Mouse (Mus musculus) heart, embryonic 16.5 days (tissue): ENCODE data around the gene March6. TPM values are rescaled to one million over a fixed set of nuclear protein-coding genes. Genes with fewer than 3 reads are reported as not detected.

Source experiments
- ATAC-seq: fragments of 200-750 bp; cut with Nextera tagmentation; replicated peaks from 2 replicates; pipeline ENCODE4 v1.8.0; 2017; ENCODE audit warnings: moderate number of reproducible peaks; ENCODE audit not compliant: insufficient read depth, low FRiP score; ENCODE audit errors: extremely low read depth
- H3K27ac ChIP-seq: fragments of 300-500 bp; sonication (generic); 2 replicates; pipeline ENCODE4 v1.5.1; 2014; ENCODE audit warnings: mild to moderate bottlenecking, low read length, control low read depth, moderate library complexity
- H3K27me3 ChIP-seq: fragments of 300-500 bp; sonication (generic); 2 replicates; pipeline ENCODE4 v1.6.1; 2014; ENCODE audit warnings: low read length, mixed read lengths; ENCODE audit not compliant: control insufficient read depth, insufficient read depth
- H3K36me3 ChIP-seq: fragments of 300-500 bp; sonication (generic); 2 replicates; pipeline ENCODE4 v1.6.1; 2014; ENCODE audit not compliant: control insufficient read depth, insufficient read depth
- H3K4me1 ChIP-seq: fragments of 300-500 bp; sonication (generic); 2 replicates; pipeline ENCODE4 v1.6.1; 2014; ENCODE audit warnings: low read length, mixed read lengths; ENCODE audit not compliant: control insufficient read depth, insufficient read depth
- H3K4me2 ChIP-seq: fragments of 300-500 bp; sonication (generic); 2 replicates; pipeline ENCODE4 v1.6.1; 2014; ENCODE audit warnings: low read depth, mild to moderate bottlenecking, control low read depth, low read length
- H3K4me3 ChIP-seq: fragments of 300-500 bp; sonication (generic); 2 replicates; pipeline ENCODE4 v1.5.1; 2014; ENCODE audit warnings: mild to moderate bottlenecking, control low read depth, low read length
- H3K9ac ChIP-seq: fragments of 300-500 bp; sonication (generic); 2 replicates; pipeline ENCODE4 v1.6.1; 2014; ENCODE audit warnings: low read length, control low read depth
- H3K9me3 ChIP-seq: fragments of 300-500 bp; sonication (generic); replicated peaks from 2 replicates; pipeline ENCODE4 v1.6.1; 2016; ENCODE audit warnings: low read length; ENCODE audit not compliant: control insufficient read depth
- WGBS: fragments of 180-500 bp; shearing (Covaris S2); extraction: QIAGEN DNeasy Blood & Tissue Kit; methylation state at CpG from one replicate; pipeline ENCODE4 v1.1.7; 2014; 5-methylcytosine and 5-hydroxymethylcytosine counted together
- polyA plus RNA-seq: library from polyadenylated mRNA; unstranded; fragments of >200 nt; fragmentation: Nextera tagmentation; extraction: Ambion mirVana; gene quantifications from 2 replicates; pipeline ENCODE4 v1.2.1, GENCODE M21; 2015

Gene March6
- polyA plus RNA-seq, 1 experiment from 2014 or later, result 29.0 TPM

GRCm38 (mm10) chr15:31567431-31567830 is 36.6 kb upstream of the March6 start:
- no peaks in the 10 kb centered on the region for H3K27me3 ChIP-seq
- 76% methylated on average over 7 of the region's 7 CpGs for WGBS
- no peak overlapping the region for H3K4me3 ChIP-seq
- H3K9ac ChIP-seq, result no peak overlapping the region
- no peak for ATAC-seq
- no peak overlapping the region for H3K27ac ChIP-seq
- H3K9me3 ChIP-seq, result no peaks in the 10 kb centered on the region
- H3K36me3 ChIP-seq, result no peaks in the 10 kb centered on the region
- H3K4me2 ChIP-seq, result no peak overlapping the region
- H3K4me1 ChIP-seq, result peaks cover 26% of the 10 kb centered on the region

- no peak for ATAC-seq
- no peak overlapping the region for H3K9ac ChIP-seq
- H3K36me3 ChIP-seq, result no peaks in the 10 kb centered on the region
- H3K27ac ChIP-seq, result no peak overlapping the region
- no peak overlapping the region for H3K4me3 ChIP-seq
- no peak overlapping the region for H3K4me2 ChIP-seq
- 52% methylated on average over 1 of the region's 1 CpGs for WGBS
- no peaks in the 10 kb centered on the region for H3K27me3 ChIP-seq
- H3K9me3 ChIP-seq, result no peaks in the 10 kb centered on the region
- H3K4me1 ChIP-seq, result peaks cover 26% of the 10 kb centered on the region
Measured at GRCm38 (mm10) chr15:31565786-31566185, 34.9 kb upstream of the March6 start.

- 79% methylated on average over 5 of the region's 5 CpGs for WGBS
- no peak within 1 kb of the TSS for H3K4me2 ChIP-seq
Measured at GRCm38 (mm10) chr15:31565184-31565583, 34.3 kb upstream of the March6 start, which contains the start of gene Cmbl. Gene Cmbl (plus strand): TSS chr15:31565389.

GRCm38 (mm10) chr15:31563577-31564546 is 33.0 kb upstream of the March6 start:
- Histone ChIP-seq H3K27me3 (no peaks in the 10 kb centered on the region), H3K4me2 (peak overlapping the region; percentile 52), H3K9me3 (no peaks in the 10 kb centered on the region), H3K4me3 (peak overlapping the region; percentile 26; the same call in 1 of the 2 replicates), H3K27ac (no peak overlapping the region), H3K36me3 (no peaks in the 10 kb centered on the region), H3K4me1 (peaks cover 20% of the 10 kb centered on the region), H3K9ac (no peak overlapping the region)
- ATAC-seq, result no peak
- 41% methylated on average over 19 of the region's 19 CpGs for WGBS

More at GRCm38 (mm10) chr15:31565184-31565583, 34.3 kb upstream of the March6 start, which contains the start of gene Cmbl:
- Histone ChIP-seq H3K4me3 (no peak within 1 kb of the TSS), H3K9ac (no peak within 1 kb of the TSS), H3K36me3 (no peaks in the 10 kb centered on the region), H3K9me3 (no peaks in the 10 kb centered on the region), H3K4me1 (peaks cover 26% of the 10 kb centered on the region), H3K27me3 (no peaks in the 10 kb centered on the region), H3K27ac (no peak within 1 kb of the TSS)
- ATAC-seq, result no peak

- Histone ChIP-seq H3K4me2 (no peak overlapping the region), H3K36me3 (no peaks in the 10 kb centered on the region), H3K9me3 (no peaks in the 10 kb centered on the region), H3K27me3 (no peaks in the 10 kb centered on the region), H3K4me3 (no peak overlapping the region), H3K9ac (no peak overlapping the region), H3K27ac (no peak overlapping the region), H3K4me1 (peaks cover 11% of the 10 kb centered on the region)
- no peak for ATAC-seq
- 31% methylated on average over 8 of the region's 8 CpGs for WGBS
Measured at GRCm38 (mm10) chr15:31562847-31563246, 32.0 kb upstream of the March6 start.

GRCm38 (mm10) chr15:31561976-31562375 is 31.1 kb upstream of the March6 start:
- no peak for ATAC-seq
- no peak overlapping the region for H3K27ac ChIP-seq
- WGBS, result 96% methylated on average over 4 of the region's 4 CpGs
- H3K9ac ChIP-seq, result no peak overlapping the region
- no peaks in the 10 kb centered on the region for H3K36me3 ChIP-seq
- H3K9me3 ChIP-seq, result no peaks in the 10 kb centered on the region
- H3K4me2 ChIP-seq, result no peak overlapping the region
- peaks cover 11% of the 10 kb centered on the region for H3K4me1 ChIP-seq
- H3K4me3 ChIP-seq, result no peak overlapping the region
- H3K27me3 ChIP-seq, result no peaks in the 10 kb centered on the region

- no peak overlapping the region for H3K4me2 ChIP-seq
- no peak for ATAC-seq
- H3K27ac ChIP-seq, result no peak overlapping the region
- no peaks in the 10 kb centered on the region for H3K27me3 ChIP-seq
- H3K4me1 ChIP-seq, result peaks cover 11% of the 10 kb centered on the region
- H3K4me3 ChIP-seq, result no peak overlapping the region
- no peaks in the 10 kb centered on the region for H3K9me3 ChIP-seq
- 83% methylated on average over 6 of the region's 6 CpGs for WGBS
- H3K36me3 ChIP-seq, result no peaks in the 10 kb centered on the region
- no peak overlapping the region for H3K9ac ChIP-seq
Measured at GRCm38 (mm10) chr15:31561390-31561789, 30.5 kb upstream of the March6 start.

GRCm38 (mm10) chr15:31554855-31555254 is 24.0 kb upstream of the March6 start:
- no peak overlapping the region for H3K4me2 ChIP-seq
- H3K4me1 ChIP-seq, result no peaks in the 10 kb centered on the region
- no peak overlapping the region for H3K9ac ChIP-seq
- WGBS, result 80% methylated on average over 2 of the region's 2 CpGs
- no peak for ATAC-seq
- H3K36me3 ChIP-seq, result no peaks in the 10 kb centered on the region
- H3K9me3 ChIP-seq, result no peaks in the 10 kb centered on the region
- H3K27me3 ChIP-seq, result no peaks in the 10 kb centered on the region
- no peak overlapping the region for H3K27ac ChIP-seq
- H3K4me3 ChIP-seq, result no peak overlapping the region

- Histone ChIP-seq H3K4me2 (no peak overlapping the region), H3K36me3 (no peaks in the 10 kb centered on the region), H3K27ac (no peak overlapping the region), H3K27me3 (no peaks in the 10 kb centered on the region), H3K9ac (no peak overlapping the region), H3K9me3 (no peaks in the 10 kb centered on the region), H3K4me3 (no peak overlapping the region), H3K4me1 (peaks cover 4% of the 10 kb centered on the region)
- ATAC-seq, result no peak
- WGBS, result 68% methylated on average over 4 of the region's 4 CpGs
Measured at GRCm38 (mm10) chr15:31550381-31550780, 19.5 kb upstream of the March6 start.
